Mouse (Mus musculus) olfactory bulb, adult 2 months (tissue): ENCODE results near the gene Rfc5.
"Not testable (repeated sequence)": the region's sequence is repeated elsewhere in the genome, so short reads cannot be mapped to it uniquely, and the experiment has no call there.

Experiments used
- CTCF ChIP-seq: fragments of 200-500 bp; IDR thresholded peaks from 2 replicates; pipeline ENCODE4 v1.5.1; 2012; ENCODE audit warnings: low read depth, mild to moderate bottlenecking, low read length, moderate library complexity; ENCODE audit not compliant: insufficient read depth
- POLR2A ChIP-seq: fragments of 200-500 bp; IDR thresholded peaks from 2 replicates; pipeline ENCODE4 v1.6.1; 2012; ENCODE audit warnings: mild to moderate bottlenecking, low read depth, low read length, moderate library complexity; ENCODE audit not compliant: insufficient read depth

DNA sequence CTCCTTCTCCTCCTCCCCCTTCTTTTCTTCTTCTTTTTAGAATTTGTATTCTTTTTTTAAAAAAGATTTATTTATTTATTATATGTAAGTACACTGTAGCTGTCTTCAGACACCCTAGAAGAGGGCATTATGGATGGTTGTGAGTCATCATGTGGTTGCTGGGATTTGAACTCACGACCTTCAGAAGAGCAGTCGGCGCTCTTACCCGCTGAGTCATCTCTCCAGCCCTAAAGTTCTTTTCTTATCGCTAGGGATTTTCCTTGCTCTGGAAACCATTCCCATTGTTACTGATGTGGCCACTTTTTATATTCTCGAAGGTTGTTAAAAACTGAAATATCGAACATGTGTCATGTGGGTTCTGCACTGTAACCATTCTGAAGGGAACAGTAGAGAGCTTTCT is 44.7 kb upstream of the Rfc5 start:
- TF ChIP-seq POLR2A, CTCF: not testable (repeated sequence)
